Mouse (Mus musculus) midbrain, embryonic 11.5 days (tissue): Measurements from ENCODE around the gene Klhl31. TPM values are rescaled to one million over a fixed set of nuclear protein-coding genes. Genes with fewer than 3 reads are reported as not detected.

Experiments
- ATAC-seq: fragments of 200-750 bp; cut with Nextera tagmentation; 2 replicates; pipeline ENCODE4 v1.8.0; 2017; ENCODE audit warnings: moderate TSS enrichment, moderate library complexity; ENCODE audit not compliant: low FRiP score
- DNase-seq: peaks from one replicate; pipeline ENCODE4 v3.0.0; 2015; ENCODE audit warnings: low spot score; ENCODE audit errors: missing footprints
- H3K27ac ChIP-seq: fragments of 300-500 bp; sonication (generic); 2 replicates; pipeline ENCODE4 v1.5.1; 2014; ENCODE audit warnings: low read depth, low read length
- H3K27me3 ChIP-seq: fragments of 300-500 bp; sonication (generic); 2 replicates; pipeline ENCODE4 v1.6.1; 2014; ENCODE audit warnings: mild to moderate bottlenecking, low read length, moderate library complexity, mixed read lengths; ENCODE audit not compliant: control insufficient read depth, insufficient read depth
- H3K36me3 ChIP-seq: fragments of 300-500 bp; sonication (generic); 2 replicates; pipeline ENCODE4 v1.6.1; 2014; ENCODE audit warnings: mild to moderate bottlenecking, low read length, moderate library complexity, mixed read lengths; ENCODE audit not compliant: control insufficient read depth, insufficient read depth
- H3K4me1 ChIP-seq: fragments of 300-500 bp; sonication (generic); 2 replicates; pipeline ENCODE4 v1.6.1; 2014; ENCODE audit warnings: low read length; ENCODE audit not compliant: control insufficient read depth, insufficient read depth
- H3K4me2 ChIP-seq: fragments of 300-500 bp; sonication (generic); 2 replicates; pipeline ENCODE4 v1.6.1; 2014; ENCODE audit warnings: mild to moderate bottlenecking, moderate library complexity
- H3K4me3 ChIP-seq: fragments of 300-500 bp; sonication (generic); 2 replicates; pipeline ENCODE4 v1.5.1; 2014; ENCODE audit warnings: low read depth, low read length
- H3K9ac ChIP-seq: fragments of 300-500 bp; sonication (generic); 2 replicates; pipeline ENCODE4 v1.6.1; 2014; ENCODE audit warnings: low read length
- H3K9me3 ChIP-seq: fragments of 300-500 bp; sonication (generic); 2 replicates; pipeline ENCODE4 v1.6.1; 2016; ENCODE audit warnings: low read length; ENCODE audit not compliant: control insufficient read depth
- WGBS: fragments of 180-500 bp; shearing (Covaris S2); extraction: QIAGEN DNeasy Blood & Tissue Kit; methylation state at CpG from one replicate; pipeline ENCODE4 v1.1.7; 2014; 5-methylcytosine and 5-hydroxymethylcytosine counted together
- polyA plus RNA-seq: library from polyadenylated mRNA; unstranded; fragments of >200 nt; fragmentation: Nextera tagmentation; extraction: Ambion mirVana; gene quantifications from 2 replicates; pipeline ENCODE4 v1.2.1, GENCODE M21; 2014

Klhl31 gene
- 0.14 and 0.32 TPM in 2 replicates for polyA plus RNA-seq

GRCm38 (mm10) chr9:77636450-77636951, at the start of gene Klhl31:
Gene Klhl31, plus strand, starts transcription at chr9:77636500.
- WGBS: 59% methylated on average over 10 of the region's 10 CpGs
- Histone ChIP-seq H3K4me2 (no peak within 1 kb of the TSS), H3K27ac (no peak within 1 kb of the TSS), H3K36me3 (no peaks in the 10 kb centered on the region), H3K9me3 (no peaks in the 10 kb centered on the region), H3K4me1 (no peaks in the 10 kb centered on the region), H3K9ac (no peak within 1 kb of the TSS), H3K27me3 (no peaks in the 10 kb centered on the region), H3K4me3 (no peak within 1 kb of the TSS)
- DNase-seq (peak; percentile 83), ATAC-seq (no peak)

GRCm38 (mm10) chr9:77586806-77587591, 49.3 kb upstream of the Klhl31 start:
- ATAC-seq: no peak
- WGBS: 52% methylated on average over 6 of the region's 6 CpGs
- H3K4me3 ChIP-seq: no peak overlapping the region

GRCm38 (mm10) chr9:77587616-77588015, 48.7 kb upstream of the Klhl31 start:
- no peaks in the 10 kb centered on the region for H3K9me3 ChIP-seq
- H3K4me2 ChIP-seq: no peak overlapping the region
- no peaks in the 10 kb centered on the region; the same call in 1 of the 2 replicates for H3K4me1 ChIP-seq
- no peaks in the 10 kb centered on the region for H3K36me3 ChIP-seq
- ATAC-seq (no peak), DNase-seq (no peak)
- H3K4me3 ChIP-seq: no peak overlapping the region
- H3K9ac ChIP-seq: no peak overlapping the region
- 72% methylated on average over 7 of the region's 7 CpGs for WGBS
- H3K27me3 ChIP-seq: no peaks in the 10 kb centered on the region
- H3K27ac ChIP-seq: no peak overlapping the region

More at GRCm38 (mm10) chr9:77586806-77587591, 49.3 kb upstream of the Klhl31 start:
- Histone ChIP-seq H3K27me3 (no peaks in the 10 kb centered on the region), H3K9me3 (no peaks in the 10 kb centered on the region), H3K4me1 (no peaks in the 10 kb centered on the region; the same call in 1 of the 2 replicates), H3K36me3 (no peaks in the 10 kb centered on the region), H3K4me2 (no peak overlapping the region), H3K27ac (no peak overlapping the region), H3K9ac (no peak overlapping the region)
- DNase-seq: no peak

- DNase-seq (no peak), ATAC-seq (no peak)
- 28% methylated on average over 2 of the region's 2 CpGs for WGBS
- no peak overlapping the region for H3K4me2 ChIP-seq
- no peaks in the 10 kb centered on the region for H3K9me3 ChIP-seq
- no peaks in the 10 kb centered on the region for H3K27me3 ChIP-seq
- H3K27ac ChIP-seq: no peak overlapping the region
- peaks cover 1% of the 10 kb centered on the region for H3K4me1 ChIP-seq
- H3K36me3 ChIP-seq: no peaks in the 10 kb centered on the region
- H3K9ac ChIP-seq: no peak overlapping the region
- H3K4me3 ChIP-seq: no peak overlapping the region
Measured at GRCm38 (mm10) chr9:77589496-77589895, 46.8 kb upstream of the Klhl31 start.

DNA sequence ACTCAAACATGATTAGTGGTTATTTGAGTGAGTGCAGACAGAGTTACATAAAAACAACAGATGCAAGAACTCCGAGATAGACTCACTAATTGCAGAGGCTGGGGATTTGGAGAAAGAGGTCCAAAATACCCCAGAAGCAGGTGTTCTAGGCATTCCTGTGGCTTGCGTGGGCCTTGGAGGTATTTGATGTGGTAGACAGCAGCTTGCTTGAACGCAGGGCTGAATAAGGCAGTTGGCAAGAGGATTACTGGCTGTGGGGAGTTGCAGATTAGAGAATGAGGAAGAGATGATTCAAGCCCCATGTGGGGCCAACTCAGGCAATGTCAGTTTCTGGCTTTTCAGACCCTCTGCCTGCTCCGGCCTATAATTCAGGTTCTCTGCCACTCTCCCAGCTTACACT, 43.9 kb upstream of the Klhl31 start:
- H3K4me1 ChIP-seq: peaks cover 3% of the 10 kb centered on the region
- H3K9me3 ChIP-seq: no peaks in the 10 kb centered on the region
- no peaks in the 10 kb centered on the region for H3K27me3 ChIP-seq
- H3K4me2 ChIP-seq: no peak overlapping the region
- no peak for DNase-seq
- no peak overlapping the region for H3K27ac ChIP-seq
- no peak for ATAC-seq
- no peak overlapping the region for H3K4me3 ChIP-seq
- no peak overlapping the region for H3K9ac ChIP-seq
- 46% methylated on average over 4 of the region's 4 CpGs for WGBS
- H3K36me3 ChIP-seq: no peaks in the 10 kb centered on the region

- DNase-seq: peak; percentile 88
- peaks cover 3% of the 10 kb centered on the region; the same call in 1 of the 2 replicates for H3K4me1 ChIP-seq
- H3K27me3 ChIP-seq: no peaks in the 10 kb centered on the region
- H3K27ac ChIP-seq: peak overlapping the region; percentile 36; the same call in 1 of the 2 replicates
- H3K4me3 ChIP-seq: no peak overlapping the region
- H3K36me3 ChIP-seq: no peaks in the 10 kb centered on the region
- WGBS: 25% methylated on average over 12 of the region's 12 CpGs
- peak overlapping the region; percentile 32 for H3K4me2 ChIP-seq
- peak; percentile 78 for ATAC-seq
- no peak overlapping the region for H3K9ac ChIP-seq
- H3K9me3 ChIP-seq: no peaks in the 10 kb centered on the region
Measured at GRCm38 (mm10) chr9:77595006-77595626, 41.2 kb upstream of the Klhl31 start.

- H3K4me1 ChIP-seq: peaks cover 3% of the 10 kb centered on the region; the same call in 1 of the 2 replicates
- WGBS: 34% methylated on average over 7 of the region's 7 CpGs
- H3K4me2 ChIP-seq: no peak overlapping the region
- DNase-seq: peak; percentile 97
- no peak overlapping the region for H3K9ac ChIP-seq
- H3K27ac ChIP-seq: no peak overlapping the region
- H3K4me3 ChIP-seq: no peak overlapping the region
- no peaks in the 10 kb centered on the region for H3K36me3 ChIP-seq
- no peaks in the 10 kb centered on the region for H3K27me3 ChIP-seq
- ATAC-seq: no peak
- H3K9me3 ChIP-seq: no peaks in the 10 kb centered on the region
Measured at GRCm38 (mm10) chr9:77596355-77596754, 39.9 kb upstream of the Klhl31 start.

DNA sequence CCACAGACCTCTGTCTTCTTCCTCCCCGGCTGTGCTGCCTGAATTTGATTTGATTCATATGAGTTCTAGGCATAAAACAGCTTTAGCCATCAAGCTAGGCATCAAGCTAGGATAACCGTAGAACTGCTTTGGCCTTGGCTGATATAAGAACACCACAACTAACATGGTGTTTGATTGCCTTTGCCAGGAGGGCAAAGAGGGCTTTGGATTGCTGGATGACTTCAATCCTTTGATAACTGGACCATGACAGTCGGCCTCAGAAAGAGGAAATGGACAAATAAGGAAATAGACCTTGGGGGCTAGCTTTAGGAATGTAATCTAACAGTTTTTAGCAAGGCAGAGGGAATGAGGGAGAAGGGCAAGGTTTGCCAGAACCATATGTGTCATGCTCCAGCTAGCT, 37.7 kb upstream of the Klhl31 start:
- Histone ChIP-seq H3K4me2 (no peak overlapping the region), H3K9ac (no peak overlapping the region), H3K36me3 (no peaks in the 10 kb centered on the region), H3K9me3 (no peaks in the 10 kb centered on the region), H3K27ac (no peak overlapping the region), H3K4me3 (no peak overlapping the region), H3K27me3 (no peaks in the 10 kb centered on the region), H3K4me1 (peaks cover 3% of the 10 kb centered on the region; the same call in 1 of the 2 replicates)
- no peak for ATAC-seq
- 50% methylated on average over 3 of the region's 3 CpGs for WGBS
- DNase-seq: no peak
